Mouse (Mus musculus) left cerebral cortex, postnatal 4 days (tissue): ENCODE results near the gene Gm21970. TPM values are rescaled to one million over a fixed set of nuclear protein-coding genes. Genes with fewer than 3 reads are reported as not detected.

ENCODE experiments used
- DNase-seq: peaks from one replicate; pipeline ENCODE4 v3.0.0-alpha.2; 2022
- intact Hi-C: fragments of 180-260 bp; cut with DNase I; formaldehyde crosslinking; loops from one replicate; pipeline ENCODE4 v1.15.1; 2025
- total RNA-seq, 2 experiments: library from RNA; stranded (reverse); gene quantifications; 2 replicates each; pipeline ENCODE4 v1.2.3; 2021

The Gm21970 gene
- total RNA-seq, 2 experiments from 2014 or later: not detected

GRCm38 (mm10) chr16:91461066-91461638, 69.6 kb downstream of the Gm21970 start:
- intact Hi-C loops: no loop called here
- DNase-seq: no peak

- intact Hi-C loops: no loop called here
- DNase-seq: no peak
Observed at GRCm38 (mm10) chr16:91461773-91462181, 70.3 kb downstream of the Gm21970 start.

GRCm38 (mm10) chr16:91462644-91463043, 71.1 kb downstream of the Gm21970 start:
- no peak for DNase-seq
- intact Hi-C loops: no loop called here

GRCm38 (mm10) chr16:91463400-91463799, 71.9 kb downstream of the Gm21970 start:
- intact Hi-C loops: no loop called here

GRCm38 (mm10) chr16:91463836-91464400, 72.4 kb downstream of the Gm21970 start:
- intact Hi-C loops: no loop called here
- no peak for DNase-seq

More at GRCm38 (mm10) chr16:91463400-91463799, 71.9 kb downstream of the Gm21970 start:
- DNase-seq: no peak

GRCm38 (mm10) chr16:91464594-91465504, 73.3 kb downstream of the Gm21970 start:
- intact Hi-C loops: no loop called here

GRCm38 (mm10) chr16:91465505-91466240, 74.2 kb downstream of the Gm21970 start:
- no peak for DNase-seq
- intact Hi-C loops: no loop called here

More at GRCm38 (mm10) chr16:91464594-91465504, 73.3 kb downstream of the Gm21970 start:
- peak; percentile 96 for DNase-seq

GRCm38 (mm10) chr16:91466566-91466965, 75.0 kb downstream of the Gm21970 start:
- DNase-seq: no peak
- intact Hi-C loops: no loop called here

Other genes starting within 250 kb of the Gm21970 start
- gene Olig2, start 166.3 kb upstream of the Gm21970 start, total RNA-seq: 10 to 100 TPM; 30.9 to 34.9 TPM
- 100 to 1,000 TPM in 1 of 2 experiments, 10 to 100 TPM in 1; 95.9 to 102 TPM for gene Olig1, start 121.9 kb upstream of the Gm21970 start, total RNA-seq
- gene Ifnar2, start 18.9 kb upstream of the Gm21970 start, total RNA-seq: 10 to 100 TPM; 26.5 to 28.6 TPM
- 1 to 10 TPM; 7.0 to 7.8 TPM for gene Il10rb, start 14.4 kb downstream of the Gm21970 start, total RNA-seq
- gene Ifnar1, start 93.5 kb downstream of the Gm21970 start, total RNA-seq: 10 to 100 TPM; 83.8 to 92.7 TPM
- 10 to 100 TPM; 88.8 to 89.4 TPM for gene Ifngr2, start 155.4 kb downstream of the Gm21970 start, total RNA-seq
- 10 to 100 TPM; 76.3 to 77.4 TPM for gene Tmem50b, start 206.1 kb downstream of the Gm21970 start, total RNA-seq
- gene Dnajc28, start 227.3 kb downstream of the Gm21970 start, total RNA-seq: 1 to 10 TPM; 1.8 to 2.8 TPM